Mouse (Mus musculus): Measurements from ENCODE around the gene Slc4a1. TPM values are rescaled to one million over a fixed set of nuclear protein-coding genes. Genes with fewer than 3 reads are reported as not detected.
"Not testable (repeated sequence)": the region's sequence is repeated elsewhere in the genome, so short reads cannot be mapped to it uniquely, and the experiment has no call there.

The Slc4a1 gene
- polyA plus RNA-seq (2014; fragmentation: Nextera tagmentation; extraction: Ambion mirVana) = 1.8 and 2.8 TPM in 2 replicates

DNA sequence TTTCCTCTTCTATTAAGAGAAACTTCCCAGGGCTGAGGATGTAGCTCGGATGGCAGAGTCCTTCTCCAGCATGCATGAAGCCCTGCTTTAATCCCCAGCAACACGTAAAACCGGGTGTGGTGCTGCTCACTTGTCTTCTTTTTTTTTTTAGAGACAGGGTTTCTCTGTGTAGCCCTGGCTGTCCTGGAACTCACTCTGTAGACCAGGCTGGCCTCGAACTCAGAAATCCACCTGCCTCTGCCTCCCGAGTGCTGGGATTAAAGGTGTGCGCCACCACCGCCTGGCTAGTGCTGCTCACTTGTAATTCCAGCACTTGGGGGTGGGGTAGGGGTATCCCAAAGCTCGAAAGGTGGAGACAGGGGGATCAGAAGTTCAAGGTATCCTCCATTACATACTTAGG lies at the start of gene Slc4a1:
Gene Slc4a1 (minus strand): TSS at position 101 of the 400 bp plus-strand sequence.
- H3K27ac ChIP-seq (ENCODE audit: low read depth); ATAC-seq (replicated peaks; ENCODE audit: low FRiP score, low TSS enrichment, low read depth); H3K27me3 ChIP-seq (replicated peaks; ENCODE audit: control insufficient read depth, insufficient read depth, low read length); H3K4me1 ChIP-seq (replicated peaks; ENCODE audit: control insufficient read depth, insufficient read depth, low read length); H3K9ac ChIP-seq (ENCODE audit: low read length); H3K36me3 ChIP-seq (ENCODE audit: control insufficient read depth, insufficient read depth, low read length); H3K4me3 ChIP-seq (ENCODE audit: low read depth, low read length); H3K4me2 ChIP-seq (ENCODE audit: low read length); H3K9me3 ChIP-seq (ENCODE audit: control insufficient read depth, low read length); DNase-seq (ENCODE audit: low spot score): not testable (repeated sequence)
- 82% methylated on average over 8 of the region's 8 CpGs for WGBS

DNA sequence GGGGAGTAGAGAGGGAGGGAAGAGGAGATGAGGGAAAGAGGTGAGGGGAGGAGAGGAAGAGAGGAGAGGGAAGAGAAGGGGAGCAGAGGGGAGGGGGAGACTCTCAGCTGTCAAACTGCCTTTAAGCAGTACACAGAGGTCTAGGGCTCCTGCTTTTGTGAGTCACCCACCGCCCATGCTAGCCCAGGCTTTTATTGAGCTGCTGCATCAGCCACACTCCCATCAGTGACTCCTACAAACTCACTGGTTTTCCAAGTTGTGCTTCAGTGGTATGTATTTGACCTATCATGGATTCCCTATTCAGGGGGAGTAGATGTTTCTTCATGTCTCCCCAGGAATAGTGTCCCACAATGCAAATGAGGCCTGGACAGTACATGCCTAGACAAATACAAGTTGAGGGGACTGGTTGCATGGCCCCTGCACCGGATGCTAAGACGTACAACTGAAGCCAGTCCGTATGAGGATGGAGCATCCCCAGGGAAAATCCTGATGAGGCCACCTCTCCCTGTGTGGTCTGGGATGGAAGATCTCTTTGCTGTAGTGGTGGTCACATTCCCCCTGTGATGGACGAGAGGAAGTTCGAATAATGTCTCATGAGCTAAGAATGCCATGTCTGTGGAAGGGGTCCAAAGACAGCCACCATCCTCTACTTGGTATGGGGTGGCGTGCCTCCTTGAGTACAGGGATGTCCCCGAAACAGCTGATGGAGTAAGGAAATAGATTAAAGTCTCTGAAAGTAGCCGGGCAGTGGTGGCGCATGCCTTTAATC lies 49.2 kb upstream of the Slc4a1 start:
- no peak overlapping the region for H3K27ac ChIP-seq (ENCODE audit: low read depth)
- no peak overlapping the region for H3K9ac ChIP-seq (ENCODE audit: low read length)
- ATAC-seq (replicated peaks; ENCODE audit: low FRiP score, low TSS enrichment, low read depth) (no peak), DNase-seq (ENCODE audit: low spot score) (no peak)
- H3K36me3 ChIP-seq (ENCODE audit: control insufficient read depth, insufficient read depth, low read length) = no peaks in the 10 kb centered on the region
- 67% methylated on average over 10 of the region's 10 CpGs for WGBS
- no peak overlapping the region for H3K4me2 ChIP-seq (ENCODE audit: low read length)
- no peak overlapping the region for H3K4me3 ChIP-seq (ENCODE audit: low read depth, low read length)
- H3K27me3 ChIP-seq (replicated peaks; ENCODE audit: control insufficient read depth, insufficient read depth, low read length) = no peaks in the 10 kb centered on the region
- no peaks in the 10 kb centered on the region for H3K9me3 ChIP-seq (ENCODE audit: control insufficient read depth, low read length)
- H3K4me1 ChIP-seq (replicated peaks; ENCODE audit: control insufficient read depth, insufficient read depth, low read length) = no peaks in the 10 kb centered on the region; the same call in 1 of the 2 replicates

DNA sequence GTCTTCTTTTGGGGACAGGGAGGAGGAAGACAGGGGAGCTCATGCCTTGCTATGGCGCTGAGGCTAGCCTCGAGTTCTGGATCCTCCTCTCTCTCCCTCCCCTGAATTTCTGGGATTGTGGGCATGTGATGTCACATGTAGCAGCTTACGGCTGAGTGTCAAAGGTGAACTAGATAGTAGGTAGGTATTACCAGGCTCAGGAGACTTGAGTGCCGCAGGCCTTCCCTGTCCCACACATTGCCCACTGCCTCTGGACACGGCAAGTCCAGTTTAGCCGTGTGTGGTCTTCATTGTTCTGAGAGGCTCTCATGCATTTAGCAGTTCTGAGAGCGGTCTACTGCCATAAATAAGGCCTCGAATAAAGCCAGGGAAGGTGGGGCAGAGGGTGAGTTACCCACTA lies 47.1 kb upstream of the Slc4a1 start:
- 76% methylated on average over 8 of the region's 8 CpGs for WGBS
- Histone ChIP-seq H3K4me1 (replicated peaks; ENCODE audit: control insufficient read depth, insufficient read depth, low read length) (peaks cover 3% of the 10 kb centered on the region; the same call in 1 of the 2 replicates), H3K9me3 (ENCODE audit: control insufficient read depth, low read length) (no peaks in the 10 kb centered on the region), H3K4me2 (ENCODE audit: low read length) (no peak overlapping the region), H3K27me3 (replicated peaks; ENCODE audit: control insufficient read depth, insufficient read depth, low read length) (no peaks in the 10 kb centered on the region), H3K36me3 (ENCODE audit: control insufficient read depth, insufficient read depth, low read length) (no peaks in the 10 kb centered on the region), H3K9ac (ENCODE audit: low read length) (no peak overlapping the region), H3K27ac (ENCODE audit: low read depth) (no peak overlapping the region), H3K4me3 (ENCODE audit: low read depth, low read length) (no peak overlapping the region)
- DNase-seq (ENCODE audit: low spot score) (no peak), ATAC-seq (replicated peaks; ENCODE audit: low FRiP score, low TSS enrichment, low read depth) (no peak)

DNA sequence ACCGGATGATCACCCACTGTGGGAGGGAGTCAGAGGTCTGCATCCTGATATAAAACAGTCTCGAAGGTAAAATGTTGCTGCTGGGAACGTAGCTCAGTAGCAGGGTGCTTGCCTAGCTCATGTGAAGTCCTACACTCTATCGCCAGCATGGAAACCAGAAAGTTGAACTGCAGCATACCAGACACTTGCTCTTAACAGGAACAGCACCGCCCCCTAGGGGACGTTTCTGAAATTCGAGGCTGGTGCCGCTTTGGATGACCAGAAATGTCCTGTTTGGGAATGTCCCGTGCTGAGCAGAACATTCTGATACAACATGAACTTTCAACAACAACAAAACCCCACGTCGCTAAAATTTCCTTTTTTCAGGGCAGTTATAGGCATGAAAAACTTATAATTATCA lies 45.7 kb upstream of the Slc4a1 start:
- H3K27ac ChIP-seq (ENCODE audit: low read depth) = no peak overlapping the region
- no peaks in the 10 kb centered on the region for H3K27me3 ChIP-seq (replicated peaks; ENCODE audit: control insufficient read depth, insufficient read depth, low read length)
- H3K4me1 ChIP-seq (replicated peaks; ENCODE audit: control insufficient read depth, insufficient read depth, low read length) = peaks cover 6% of the 10 kb centered on the region
- no peak overlapping the region for H3K4me3 ChIP-seq (ENCODE audit: low read depth, low read length)
- peak; percentile 98 for DNase-seq (ENCODE audit: low spot score)
- WGBS = 6% methylated on average over 11 of the region's 11 CpGs
- no peaks in the 10 kb centered on the region for H3K36me3 ChIP-seq (ENCODE audit: control insufficient read depth, insufficient read depth, low read length)
- no peak for ATAC-seq (replicated peaks; ENCODE audit: low FRiP score, low TSS enrichment, low read depth)
- no peaks in the 10 kb centered on the region for H3K9me3 ChIP-seq (ENCODE audit: control insufficient read depth, low read length)
- no peak overlapping the region for H3K9ac ChIP-seq (ENCODE audit: low read length)
- no peak overlapping the region for H3K4me2 ChIP-seq (ENCODE audit: low read length)

DNA sequence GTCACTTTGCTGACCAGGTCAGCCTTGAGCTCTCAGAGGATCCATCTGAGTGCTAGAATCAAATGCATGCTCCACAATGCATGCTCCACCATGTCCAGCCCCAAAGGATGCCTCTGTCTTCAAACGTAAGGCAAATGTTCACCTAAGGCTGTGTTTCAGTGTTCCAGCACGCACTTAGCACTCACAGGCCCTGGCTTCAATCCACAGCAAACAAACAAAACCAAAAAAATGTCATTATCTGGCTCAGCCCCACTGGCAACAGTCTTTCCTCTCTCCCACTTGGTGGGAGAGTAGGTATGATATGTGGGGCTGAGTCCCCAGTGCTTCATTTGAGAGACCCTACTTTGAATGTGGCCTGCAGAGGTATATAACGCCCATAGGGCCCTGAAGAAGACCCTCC lies 45.1 kb upstream of the Slc4a1 start:
- H3K9me3 ChIP-seq (ENCODE audit: control insufficient read depth, low read length) = no peaks in the 10 kb centered on the region
- peaks cover 11% of the 10 kb centered on the region for H3K4me1 ChIP-seq (replicated peaks; ENCODE audit: control insufficient read depth, insufficient read depth, low read length)
- 74% methylated on average over 3 of the region's 3 CpGs for WGBS
- H3K36me3 ChIP-seq (ENCODE audit: control insufficient read depth, insufficient read depth, low read length) = no peaks in the 10 kb centered on the region
- no peak overlapping the region for H3K4me3 ChIP-seq (ENCODE audit: low read depth, low read length)
- DNase-seq (ENCODE audit: low spot score) (no peak), ATAC-seq (replicated peaks; ENCODE audit: low FRiP score, low TSS enrichment, low read depth) (no peak)
- H3K9ac ChIP-seq (ENCODE audit: low read length) = no peak overlapping the region
- H3K27ac ChIP-seq (ENCODE audit: low read depth) = no peak overlapping the region
- no peak overlapping the region for H3K4me2 ChIP-seq (ENCODE audit: low read length)
- H3K27me3 ChIP-seq (replicated peaks; ENCODE audit: control insufficient read depth, insufficient read depth, low read length) = no peaks in the 10 kb centered on the region

DNA sequence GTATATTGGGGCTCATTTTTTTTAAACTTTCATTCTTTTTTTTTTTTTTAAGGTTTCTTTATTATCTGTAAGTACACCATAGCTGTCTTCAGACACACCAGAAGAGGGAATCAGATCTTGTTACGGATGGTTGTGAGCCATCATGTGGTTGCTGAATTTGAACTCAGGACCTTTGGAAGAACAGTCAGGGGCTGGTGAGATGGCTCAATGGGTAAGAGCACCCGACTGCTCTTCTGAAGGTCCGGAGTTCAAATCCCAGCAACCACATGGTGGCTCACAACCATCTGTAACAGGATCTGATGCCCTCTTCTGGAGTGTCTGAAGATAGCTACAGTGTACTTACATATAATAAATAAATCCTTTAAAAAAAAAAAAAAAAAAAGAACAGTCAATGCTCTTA lies 44.3 kb upstream of the Slc4a1 start:
- not testable (repeated sequence) for H3K27ac ChIP-seq (ENCODE audit: low read depth); H3K4me3 ChIP-seq (ENCODE audit: low read depth, low read length); ATAC-seq (replicated peaks; ENCODE audit: low FRiP score, low TSS enrichment, low read depth); H3K9me3 ChIP-seq (ENCODE audit: control insufficient read depth, low read length); H3K36me3 ChIP-seq (ENCODE audit: control insufficient read depth, insufficient read depth, low read length); DNase-seq (ENCODE audit: low spot score); H3K4me2 ChIP-seq (ENCODE audit: low read length); H3K27me3 ChIP-seq (replicated peaks; ENCODE audit: control insufficient read depth, insufficient read depth, low read length); H3K9ac ChIP-seq (ENCODE audit: low read length)
- peaks cover 14% of the 10 kb centered on the region for H3K4me1 ChIP-seq (replicated peaks; ENCODE audit: control insufficient read depth, insufficient read depth, low read length)
- WGBS = 88% methylated on average over 3 of the region's 3 CpGs

DNA sequence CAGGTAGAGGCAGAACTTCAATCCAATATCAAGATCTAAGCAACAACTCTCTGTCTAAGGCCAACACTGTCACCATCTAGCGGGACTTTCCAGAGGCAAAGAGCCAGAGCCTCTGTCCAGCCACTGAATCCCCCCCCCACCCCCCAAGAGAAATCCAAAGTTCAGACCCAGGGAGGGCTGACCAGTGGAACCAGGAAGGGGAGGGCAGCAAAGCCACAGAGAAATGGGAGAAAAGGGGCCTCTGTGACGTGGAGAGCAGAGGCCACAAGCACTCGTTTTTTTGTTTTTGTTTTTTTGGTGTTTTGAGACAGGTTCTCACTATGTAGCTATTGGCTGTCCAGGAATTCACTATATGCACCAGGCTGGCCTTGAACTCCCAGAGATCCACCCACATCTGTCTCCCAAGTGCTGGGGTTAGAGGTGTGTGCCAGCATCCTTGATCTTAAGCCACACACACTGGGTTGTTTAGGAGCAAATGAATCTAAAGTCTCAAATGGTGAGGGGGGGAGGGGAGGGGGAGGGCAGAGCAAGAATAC lies 43.9 kb upstream of the Slc4a1 start:
- Histone ChIP-seq H3K27ac (ENCODE audit: low read depth) (peak overlapping the region; percentile 47; the same call in 1 of the 2 replicates), H3K4me3 (ENCODE audit: low read depth, low read length) (no peak overlapping the region)
- no peak for DNase-seq (ENCODE audit: low spot score)

DNA sequence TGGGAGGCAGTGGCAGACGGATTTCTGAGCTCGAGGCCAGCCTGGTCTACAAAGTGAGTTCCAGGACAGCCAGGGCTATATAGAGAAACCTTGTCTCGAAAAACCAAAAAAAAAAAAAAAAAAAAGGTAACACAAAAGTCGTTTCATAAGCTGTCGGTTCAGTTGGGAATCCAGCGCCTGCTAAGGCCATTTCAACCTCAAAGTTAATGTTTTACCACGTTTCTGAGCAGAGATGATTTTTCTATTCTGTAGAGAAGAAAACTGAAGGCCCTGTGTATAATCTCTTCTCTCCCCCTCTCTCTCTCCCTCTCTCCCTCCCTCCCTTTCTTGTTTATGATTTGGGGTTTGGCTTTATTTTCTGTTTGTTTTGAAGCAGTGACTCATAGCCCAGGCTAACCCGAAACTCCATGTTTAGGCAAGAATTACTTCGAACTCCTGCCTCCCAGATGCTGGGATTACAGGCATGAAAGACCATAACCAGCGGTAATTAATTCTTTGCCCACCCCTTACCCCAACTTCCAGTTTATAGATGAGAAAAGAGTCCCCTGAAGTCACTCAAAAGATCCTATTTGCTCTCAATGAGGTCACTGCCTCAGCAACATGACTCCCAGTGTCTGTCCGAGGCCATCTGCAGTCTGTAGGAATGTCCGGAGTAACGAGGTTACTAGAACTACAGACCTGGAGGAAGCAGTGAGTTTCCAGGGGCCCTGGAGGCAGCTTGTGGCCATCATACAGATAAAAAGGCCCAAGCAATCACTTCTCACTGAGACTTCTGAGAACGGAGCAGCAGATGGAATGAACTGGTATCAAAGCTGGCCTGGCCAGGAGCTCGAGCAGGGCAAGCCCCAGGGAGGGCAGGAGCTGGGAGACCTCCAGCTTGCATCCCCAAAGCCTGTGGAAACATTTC lies 43.1 kb upstream of the Slc4a1 start:
- Histone ChIP-seq H3K4me2 (ENCODE audit: low read length) (peak overlapping the region; percentile 97), H3K9ac (ENCODE audit: low read length) (peak overlapping the region; percentile 29; the same call in 1 of the 2 replicates), H3K27ac (ENCODE audit: low read depth) (peak overlapping the region; percentile 92), H3K9me3 (ENCODE audit: control insufficient read depth, low read length) (no peaks in the 10 kb centered on the region), H3K36me3 (ENCODE audit: control insufficient read depth, insufficient read depth, low read length) (peaks cover 12% of the 10 kb centered on the region), H3K27me3 (replicated peaks; ENCODE audit: control insufficient read depth, insufficient read depth, low read length) (no peaks in the 10 kb centered on the region), H3K4me1 (replicated peaks; ENCODE audit: control insufficient read depth, insufficient read depth, low read length) (peaks cover 19% of the 10 kb centered on the region), H3K4me3 (ENCODE audit: low read depth, low read length) (peak overlapping the region; percentile 68)
- no peak for ATAC-seq (replicated peaks; ENCODE audit: low FRiP score, low TSS enrichment, low read depth)
- WGBS = 31% methylated on average over 15 of the region's 15 CpGs
- no peak for DNase-seq (ENCODE audit: low spot score)

More for the DNA sequence above, 43.9 kb upstream of the Slc4a1 start:
- 74% methylated on average over 3 of the region's 3 CpGs for WGBS
- Histone ChIP-seq H3K4me1 (replicated peaks; ENCODE audit: control insufficient read depth, insufficient read depth, low read length) (peaks cover 17% of the 10 kb centered on the region), H3K36me3 (ENCODE audit: control insufficient read depth, insufficient read depth, low read length) (peaks cover 4% of the 10 kb centered on the region), H3K9ac (ENCODE audit: low read length) (no peak overlapping the region), H3K27me3 (replicated peaks; ENCODE audit: control insufficient read depth, insufficient read depth, low read length) (no peaks in the 10 kb centered on the region), H3K4me2 (ENCODE audit: low read length) (no peak overlapping the region), H3K9me3 (ENCODE audit: control insufficient read depth, low read length) (no peaks in the 10 kb centered on the region)
- no peak for ATAC-seq (replicated peaks; ENCODE audit: low FRiP score, low TSS enrichment, low read depth)

Data from intestine, embryonic 14.5 days (tissue).